In the genomic region with DNA sequence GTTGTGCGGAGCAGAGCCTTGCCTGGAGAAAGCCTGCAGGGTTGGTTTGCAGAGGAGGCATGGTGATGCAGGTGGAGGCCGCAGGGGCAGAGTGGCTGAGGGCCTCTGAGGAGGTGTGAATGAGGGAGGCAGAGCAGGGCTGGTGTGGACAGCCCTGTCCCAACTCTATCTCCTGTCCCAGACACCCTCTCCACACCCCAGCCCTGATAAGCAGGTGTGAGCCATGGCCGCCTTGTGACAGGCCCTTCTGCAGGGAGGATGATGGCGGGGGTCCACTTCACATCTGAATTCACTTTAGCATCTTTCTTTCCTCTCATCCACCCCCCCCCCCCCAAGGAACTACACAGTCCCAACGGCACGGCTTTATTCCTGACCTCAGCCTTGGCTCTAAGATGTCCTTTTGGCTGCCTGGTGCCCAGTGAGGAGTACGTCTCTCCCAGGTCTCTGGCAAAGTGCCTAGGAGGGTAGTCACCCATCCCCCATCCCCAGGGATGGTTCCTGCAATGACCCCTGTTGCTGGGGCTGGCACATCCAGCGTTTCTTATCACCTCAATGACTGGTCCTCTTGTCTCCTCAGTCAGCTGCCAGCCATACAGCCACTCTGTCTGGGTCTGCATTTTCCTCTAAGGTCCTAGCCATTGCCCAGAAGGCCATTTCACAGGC, we compare ENCODE assay signal across 15 mouse cellular contexts. TPM values are rescaled to one million over a fixed set of nuclear protein-coding genes. Genes with fewer than 3 reads are reported as not detected.
A peak's percentile ranks its signal among the peaks of the same experiment; 100 is the strongest.
DNase-seq lines count a peak whose midpoint lies in the region; ATAC-seq and TF ChIP-seq lines count a peak whose summit lies in the region.
"Had no signal": no experiment of that assay in that cellular context is flagged by ENCODE, and none has a peak within 500 bp of the region (broad histone marks: within the 10 kb centered on the region; RNA-seq: fewer than 3 reads in every experiment).

No protein-coding gene starts in this region.

- peak; percentile 96 for TF ChIP-seq EP300 in heart, adult 2 months (IDR thresholded peaks at IDR 0.05; ENCODE audit: insufficient read depth, low read depth, low read length)

- peaks cover 16% of the 10 kb centered on the region for H3K4me1 ChIP-seq in heart, adult 2 months (ENCODE audit: control insufficient read depth, insufficient read depth, low read length)
- H3K4me1 ChIP-seq in hindbrain, embryonic 13.5 days (replicated peaks): peaks cover 5% of the 10 kb centered on the region; the same call in 1 of the 2 replicates
- no peaks in the 10 kb centered on the region for H3K4me1 ChIP-seq in intestine, postnatal 0 days (replicated peaks; ENCODE audit: control insufficient read depth, insufficient read depth, low read length)
- H3K4me1 ChIP-seq in limb, embryonic 10.5 days: peaks cover 7% of the 10 kb centered on the region

- no peaks in the 10 kb centered on the region for H3K27me3 ChIP-seq in heart, adult 2 months (ENCODE audit: control insufficient read depth, insufficient read depth, low read length)
- H3K27me3 ChIP-seq in hindbrain, embryonic 13.5 days: no peaks in the 10 kb centered on the region
- H3K27me3 ChIP-seq in intestine, postnatal 0 days (replicated peaks; ENCODE audit: control insufficient read depth, insufficient read depth, low read length): no peaks in the 10 kb centered on the region
- H3K27me3 ChIP-seq in limb, embryonic 10.5 days (ENCODE audit: low read depth, poor library complexity, severe bottlenecking): no peaks in the 10 kb centered on the region
- H3K27me3 ChIP-seq: hindbrain, embryonic 12.5 days had no signal

- intact Hi-C loops in heart, adult 2 months (cut with DNase I): loop anchor here (10.0 kb wide), 1 partner anchor 425 kb away; a partner anchor contains a TSS
- intact Hi-C loops in heart, postnatal 25 days (cut with DNase I): loop anchor here (1.0 kb wide), 1 partner anchor 14 kb away; no protein-coding TSS in a partner anchor

- H3K9me3 ChIP-seq in hindbrain, embryonic 13.5 days: no peaks in the 10 kb centered on the region
- no peaks in the 10 kb centered on the region for H3K9me3 ChIP-seq in intestine, postnatal 0 days (ENCODE audit: control insufficient read depth)
- H3K9me3 ChIP-seq in limb, embryonic 10.5 days (replicated peaks): no peaks in the 10 kb centered on the region
- H3K9me3 ChIP-seq: hindbrain, embryonic 12.5 days had no signal

- peak overlapping the region; percentile 62 for H3K27ac ChIP-seq in heart, adult 2 months
- no peak overlapping the region for H3K27ac ChIP-seq in hindbrain, embryonic 13.5 days
- no peak overlapping the region for H3K27ac ChIP-seq in intestine, postnatal 0 days (ENCODE audit: low read depth, low read length)
- no peak overlapping the region for H3K27ac ChIP-seq in limb, embryonic 10.5 days
- H3K27ac ChIP-seq: hindbrain, embryonic 12.5 days; kidney, postnatal 0 days; left cerebral cortex, adult 2 months had no signal

- no peak for TF ChIP-seq CTCF in heart, adult 2 months (IDR thresholded peaks at IDR 0.05)
- TF ChIP-seq CTCF in intestine, postnatal 0 days (IDR thresholded peaks at IDR 0.05; ENCODE audit: low read depth): no peak

- H3K79me2 ChIP-seq in heart, adult 2 months (replicated peaks; ENCODE audit: control insufficient read depth, insufficient read depth, low read length): no peaks in the 10 kb centered on the region

- no peak overlapping the region for H3K4me3 ChIP-seq in heart, adult 2 months
- no peak overlapping the region for H3K4me3 ChIP-seq in hindbrain, embryonic 13.5 days
- H3K4me3 ChIP-seq in intestine, postnatal 0 days (ENCODE audit: low read depth, low read length): no peak overlapping the region
- no peak overlapping the region for H3K4me3 ChIP-seq in limb, embryonic 10.5 days
- H3K4me3 ChIP-seq: hindbrain, embryonic 12.5 days; left cerebral cortex, adult 2 months had no signal

- no peaks in the 10 kb centered on the region for H3K36me3 ChIP-seq in heart, adult 2 months (ENCODE audit: control insufficient read depth, insufficient read depth, low read length)
- peaks cover 52% of the 10 kb centered on the region for H3K36me3 ChIP-seq in hindbrain, embryonic 13.5 days
- H3K36me3 ChIP-seq in intestine, postnatal 0 days (ENCODE audit: control insufficient read depth, insufficient read depth): peaks cover 5% of the 10 kb centered on the region; the same call in 1 of the 2 replicates
- H3K36me3 ChIP-seq in limb, embryonic 10.5 days: peaks cover 46% of the 10 kb centered on the region

- WGBS in heart, adult 2 months: 48% methylated on average over 8 of the region's 8 CpGs
- 78% methylated on average over 8 of the region's 8 CpGs for WGBS in hindbrain, embryonic 13.5 days
- 75% methylated on average over 8 of the region's 8 CpGs for WGBS in intestine, postnatal 0 days
- 73% methylated on average over 7 of the region's 8 CpGs for WGBS in limb, embryonic 10.5 days

- peak; percentile 40; the same call in 1 of the 2 replicates for TF ChIP-seq POLR2A in heart, adult 2 months (IDR thresholded peaks at IDR 0.05; ENCODE audit: insufficient read depth, low read depth, low read length)

- DNase-seq in heart, adult 2 months: peak; percentile 75 to 84
- DNase-seq in heart, postnatal 25 days (ENCODE audit: low spot score): peak; percentile 46
- DNase-seq in limb, embryonic 10.5 days (ENCODE audit: low spot score): no peak
- DNase-seq: adrenal gland, postnatal 36 days; cerebellum, adult 9-10 months; lung, embryonic 14.5 days; midbrain, embryonic 14.5 days; right cerebral cortex, postnatal 4 days had no signal

- no peak overlapping the region for H3K9ac ChIP-seq in heart, adult 2 months (ENCODE audit: low read depth, low read length)
- H3K9ac ChIP-seq in hindbrain, embryonic 13.5 days: no peak overlapping the region
- no peak overlapping the region for H3K9ac ChIP-seq in intestine, postnatal 0 days (ENCODE audit: low read depth, low read length)
- H3K9ac ChIP-seq: hindbrain, embryonic 12.5 days; lung, embryonic 14.5 days had no signal

- H3K4me2 ChIP-seq in hindbrain, embryonic 13.5 days: no peak overlapping the region
- no peak overlapping the region for H3K4me2 ChIP-seq in intestine, postnatal 0 days (replicated peaks; ENCODE audit: low read depth)
- H3K4me2 ChIP-seq: hindbrain, embryonic 12.5 days; lung, embryonic 14.5 days had no signal

- 0 out of 2 replicates have a peak, but pooled peaks have one; percentile 21 for ATAC-seq in common myeloid progenitor, adult 5-6 weeks (replicated peaks; ENCODE audit: low read depth, poor library complexity, severe bottlenecking)
- ATAC-seq in megakaryocyte-erythroid progenitor cell, adult 5-6 weeks (replicated peaks; ENCODE audit: low FRiP score, low TSS enrichment, poor library complexity, severe bottlenecking): peak; percentile 85
- ATAC-seq in hindbrain, embryonic 13.5 days (ENCODE audit: low FRiP score): no peak
- ATAC-seq in intestine, postnatal 0 days: no peak

RNA-seq across cellular contexts. Expression of a gene that starts 25.1 kb away (rescaled TPM):
- 5.7 and 6.9 TPM in 2 replicates for total RNA-seq in common myeloid progenitor, adult 5-6 weeks (2017)
- total RNA-seq in heart, adult 2 months (2021): 1 to 10 TPM; 2.0 to 3.1 TPM
- 1.7 and 2.8 TPM in 2 replicates for polyA plus RNA-seq in heart, adult 2 months (2012; rRNA removed)
- total RNA-seq in heart, postnatal 25 days (2021): 1 to 10 TPM; 2.4 to 2.5 TPM
- total RNA-seq in megakaryocyte-erythroid progenitor cell, adult 5-6 weeks (2014; fragmentation: Nextera tagmentation): 8.2 and 11.1 TPM in 2 replicates
- 4.4 and 5.1 TPM in 2 replicates for total RNA-seq in megakaryocyte-erythroid progenitor cell, adult 5-6 weeks (2017)
- 48.4 and 51.2 TPM in 2 replicates for polyA plus RNA-seq in hindbrain, embryonic 13.5 days (2015; fragmentation: Nextera tagmentation; extraction: Ambion mirVana)
- polyA plus RNA-seq in intestine, postnatal 0 days (2015; fragmentation: Nextera tagmentation; extraction: Ambion mirVana): 4.4 and 4.6 TPM in 2 replicates
- polyA plus RNA-seq in limb, embryonic 10.5 days (2016; fragmentation: Nextera tagmentation; extraction: Ambion mirVana): 39.7 and 44.6 TPM in 2 replicates

Comparison
In these comparisons a context has a peak if more than half of its experiments do, and no peak if none do; other contexts are left out.
1. ATAC-seq: peak in common myeloid progenitor, adult 5-6 weeks (single experiment) and megakaryocyte-erythroid progenitor cell, adult 5-6 weeks (single experiment); none in hindbrain, embryonic 13.5 days (single experiment) and intestine, postnatal 0 days (single experiment).